Mouse (Mus musculus) liver, adult 2 months (tissue): Measurements from ENCODE around the gene Tnfaip8l1. TPM values are rescaled to one million over a fixed set of nuclear protein-coding genes. Genes with fewer than 3 reads are reported as not detected.

Experiments
- DNase-seq: peaks from one replicate; pipeline ENCODE4 v3.0.0-alpha.2; 2011; ENCODE audit warnings: low read depth, low spot score; ENCODE audit errors: extremely low read depth
- H3K27ac ChIP-seq: fragments of 200-500 bp; replicated peaks from 2 replicates; pipeline ENCODE4 v1.5.1; 2012; ENCODE audit warnings: low read depth, mild to moderate bottlenecking, control low read depth, inconsistent platforms, low read length; ENCODE audit not compliant: insufficient read depth
- H3K27me3 ChIP-seq: fragments of 200-500 bp; 2 replicates; pipeline ENCODE4 v1.6.1; 2012; ENCODE audit warnings: mild to moderate bottlenecking, moderate library complexity, low read length, inconsistent platforms; ENCODE audit not compliant: control insufficient read depth, insufficient read depth
- H3K36me3 ChIP-seq: fragments of 200-500 bp; 2 replicates; pipeline ENCODE4 v1.6.1; 2012; ENCODE audit warnings: low read length, inconsistent platforms; ENCODE audit not compliant: control insufficient read depth, insufficient read depth
- H3K4me1 ChIP-seq: fragments of 200-500 bp; 2 replicates; pipeline ENCODE4 v1.6.1; 2011; ENCODE audit warnings: low read length; ENCODE audit not compliant: control insufficient read depth, insufficient read depth
- H3K4me3 ChIP-seq: fragments of 200-500 bp; 2 replicates; pipeline ENCODE4 v1.5.1; 2011; ENCODE audit warnings: low read depth, mild to moderate bottlenecking, control low read depth, low read length, moderate library complexity; ENCODE audit not compliant: insufficient read depth
- H3K79me2 ChIP-seq: fragments of 200-500 bp; 2 replicates; pipeline ENCODE4 v1.6.1; 2012; ENCODE audit warnings: inconsistent platforms, mild to moderate bottlenecking, low read length, moderate library complexity; ENCODE audit not compliant: control insufficient read depth, insufficient read depth
- H3K9ac ChIP-seq: fragments of 200-500 bp; 2 replicates; pipeline ENCODE4 v1.6.1; 2012; ENCODE audit warnings: low read depth, mild to moderate bottlenecking, control low read depth, inconsistent platforms, low read length
- CTCF ChIP-seq: fragments of 200-500 bp; IDR thresholded peaks from 2 replicates; pipeline ENCODE4 v1.5.1; 2011; ENCODE audit warnings: low read depth, low read length, control low read depth
- POLR2A ChIP-seq: fragments of 200-500 bp; IDR thresholded peaks from 2 replicates; pipeline ENCODE4 v1.6.1; 2011; ENCODE audit warnings: low read length, control low read depth; ENCODE audit not compliant: insufficient read depth; ENCODE audit errors: extremely low read depth
- WGBS: fragments of 180-500 bp; shearing (Covaris S2); methylation state at CpG from one replicate; pipeline ENCODE4 v1.1.7; 2018; 5-methylcytosine and 5-hydroxymethylcytosine counted together
- polyA plus RNA-seq: library from polyadenylated mRNA; depleted of rRNA; stranded (reverse); fragments of >200 nt; gene quantifications from 2 replicates; pipeline ENCODE4 v1.2.3, GENCODE M21; 2012
- total RNA-seq: library from RNA; depleted of rRNA; stranded (reverse); fragments of >200 nt; gene quantifications from 2 replicates; pipeline ENCODE4 v1.2.3, GENCODE M21; 2014

Gene Tnfaip8l1
- total and polyA plus RNA-seq, 2 experiments = 20.9 to 21.8 TPM

DNA sequence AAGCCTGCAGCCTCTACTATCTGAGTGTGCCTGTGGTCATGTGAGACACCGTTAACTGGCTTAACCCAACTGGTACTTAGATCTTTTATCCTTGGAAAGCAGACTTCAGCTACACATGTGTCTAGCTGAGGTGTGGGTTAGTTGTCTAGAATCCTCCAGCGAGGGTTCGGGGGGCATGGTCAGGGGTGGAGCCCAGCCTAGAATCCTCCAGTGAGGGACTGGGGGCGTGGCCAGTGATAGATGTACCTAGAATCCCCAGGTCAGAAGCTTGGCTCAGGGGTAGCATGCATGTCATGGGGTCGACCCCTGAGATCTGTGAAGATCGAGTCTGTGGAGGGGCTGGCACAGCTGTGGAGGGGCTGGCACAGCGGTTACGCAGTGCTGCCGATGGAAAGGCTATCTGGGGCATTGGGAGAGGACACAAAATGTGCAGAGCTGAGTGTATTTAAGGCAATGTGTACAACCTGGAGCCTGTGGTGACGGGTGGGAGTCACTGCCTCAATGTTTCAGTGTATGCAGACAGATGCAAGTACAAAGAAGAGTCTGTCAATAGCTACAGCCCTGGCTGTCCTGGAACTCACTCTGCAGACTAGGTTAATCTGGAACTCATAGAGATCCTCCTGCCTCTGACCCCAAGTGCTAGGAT is 11.2 kb downstream of the Tnfaip8l1 start:
- no peak for DNase-seq
- Histone ChIP-seq H3K27me3 (no peaks in the 10 kb centered on the region), H3K79me2 (peaks cover 3% of the 10 kb centered on the region; the same call in 1 of the 2 replicates), H3K9ac (no peak overlapping the region), H3K27ac (no peak overlapping the region), H3K4me1 (peaks cover 27% of the 10 kb centered on the region), H3K4me3 (no peak overlapping the region), H3K36me3 (peaks cover 8% of the 10 kb centered on the region; the same call in 1 of the 2 replicates)
- 73% methylated on average over 10 of the region's 10 CpGs for WGBS
- TF ChIP-seq CTCF (no peak), POLR2A (no peak)

DNA sequence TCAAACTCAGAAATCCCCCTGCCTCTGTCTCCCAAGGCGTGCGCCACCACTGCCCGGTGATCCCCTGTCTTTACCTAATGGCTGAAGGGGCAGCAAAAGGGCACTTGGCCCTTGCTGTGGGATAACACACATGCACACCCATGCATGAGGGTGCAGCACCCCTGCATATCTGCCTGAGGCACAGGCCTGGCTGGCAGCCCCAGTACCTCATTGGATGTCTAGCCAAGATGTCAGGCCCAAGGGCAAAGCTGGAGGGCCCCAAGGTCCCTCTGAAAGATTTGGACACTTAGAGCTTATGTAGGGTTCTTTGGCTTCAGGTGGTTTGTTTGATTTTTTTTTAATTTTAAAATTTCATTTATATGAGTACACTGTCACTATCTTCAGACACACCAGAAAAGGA is 13.1 kb downstream of the Tnfaip8l1 start:
- no peak for DNase-seq
- Histone ChIP-seq H3K9ac (no peak overlapping the region), H3K4me1 (peaks cover 17% of the 10 kb centered on the region), H3K4me3 (no peak overlapping the region), H3K36me3 (peaks cover 8% of the 10 kb centered on the region; the same call in 1 of the 2 replicates), H3K27ac (no peak overlapping the region), H3K79me2 (0 out of 2 replicates have a peak, but pooled peaks cover 3% of the 10 kb centered on the region), H3K27me3 (no peaks in the 10 kb centered on the region)
- TF ChIP-seq POLR2A = no peak
- TF ChIP-seq CTCF = no peak
- 97% methylated on average over 3 of the region's 3 CpGs for WGBS

DNA sequence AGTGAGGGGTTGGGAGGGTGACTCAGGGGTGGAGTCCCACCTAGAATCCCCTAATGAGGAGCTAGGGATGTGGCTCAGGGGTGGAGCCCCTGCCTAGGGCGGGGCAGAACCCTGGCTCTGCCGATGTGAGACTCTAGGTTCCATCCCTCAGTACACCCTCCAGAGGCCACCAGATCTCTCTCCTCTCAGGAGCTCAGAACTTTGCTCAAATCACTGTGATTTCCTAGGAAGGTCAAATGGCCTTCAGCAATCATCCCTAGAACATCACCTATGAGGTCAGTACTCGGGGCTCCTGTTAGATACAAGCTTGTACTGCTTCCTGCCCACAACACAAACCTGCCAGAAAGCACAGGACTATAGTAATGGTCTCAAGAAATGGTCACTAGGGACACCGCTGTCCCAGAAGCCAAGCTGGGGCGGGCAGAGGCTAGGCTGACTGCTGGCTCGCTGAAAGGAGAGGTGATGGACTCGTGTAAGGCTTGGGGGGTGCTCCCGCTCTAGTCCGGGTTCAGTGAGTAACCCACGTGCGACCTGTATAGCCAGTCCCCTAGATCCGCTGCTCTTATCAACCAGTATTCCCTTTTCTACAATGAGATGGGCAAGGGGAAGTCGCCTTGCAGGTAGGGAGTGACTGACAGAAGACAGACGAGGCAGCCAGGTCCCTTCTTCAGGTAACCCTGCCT is 20.8 kb downstream of the Tnfaip8l1 start:
- WGBS = 2% methylated on average over 14 of the region's 14 CpGs
- Histone ChIP-seq H3K9ac (peak overlapping the region; percentile 94), H3K27me3 (no peaks in the 10 kb centered on the region), H3K4me3 (peak overlapping the region; percentile 93), H3K27ac (peak overlapping the region; percentile 81), H3K36me3 (peaks cover 2% of the 10 kb centered on the region; the same call in 1 of the 2 replicates), H3K4me1 (peaks cover 22% of the 10 kb centered on the region), H3K79me2 (peaks cover 14% of the 10 kb centered on the region)
- TF ChIP-seq POLR2A (no peak), CTCF (no peak)
- no peak for DNase-seq

DNA sequence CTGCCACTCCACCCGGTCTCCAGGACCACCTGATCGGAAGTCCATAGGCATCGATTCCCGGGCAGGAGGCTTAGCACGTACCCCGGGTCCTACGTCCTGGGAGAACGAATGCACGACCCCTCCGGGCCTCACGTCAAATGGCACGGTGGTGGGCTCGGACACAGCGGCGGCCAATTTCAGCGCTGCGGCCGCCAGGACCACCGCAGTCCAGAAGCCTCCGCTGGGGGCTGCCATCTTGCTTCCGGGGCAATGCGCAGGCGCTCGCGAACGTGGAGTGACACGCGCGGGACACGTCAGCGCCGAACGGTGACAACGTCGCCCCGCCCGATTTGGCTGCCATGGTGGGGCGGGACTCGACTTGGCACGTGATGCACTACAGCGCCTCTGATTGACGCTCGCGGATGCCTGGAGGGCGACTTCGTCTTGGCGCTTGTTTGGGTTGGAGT is 21.4 kb downstream of the Tnfaip8l1 start, which contains the start of gene Mydgf:
Mydgf (minus strand) TSS at position 263 of the 446 bp plus-strand sequence.
- no peak for TF ChIP-seq CTCF
- peak; percentile 53; the same call in 1 of the 2 replicates for TF ChIP-seq POLR2A
- peak within 1 kb of the TSS; percentile 94 for H3K9ac ChIP-seq
- peaks cover 22% of the 10 kb centered on the region for H3K4me1 ChIP-seq
- peaks cover 14% of the 10 kb centered on the region for H3K79me2 ChIP-seq
- peak within 1 kb of the TSS; percentile 93 for H3K4me3 ChIP-seq
- H3K36me3 ChIP-seq = peaks cover 2% of the 10 kb centered on the region
- WGBS = under 1% methylated on average over 47 of the region's 47 CpGs
- peak within 1 kb of the TSS; percentile 81 for H3K27ac ChIP-seq
- no peaks in the 10 kb centered on the region for H3K27me3 ChIP-seq
- peak; percentile 74 for DNase-seq

DNA sequence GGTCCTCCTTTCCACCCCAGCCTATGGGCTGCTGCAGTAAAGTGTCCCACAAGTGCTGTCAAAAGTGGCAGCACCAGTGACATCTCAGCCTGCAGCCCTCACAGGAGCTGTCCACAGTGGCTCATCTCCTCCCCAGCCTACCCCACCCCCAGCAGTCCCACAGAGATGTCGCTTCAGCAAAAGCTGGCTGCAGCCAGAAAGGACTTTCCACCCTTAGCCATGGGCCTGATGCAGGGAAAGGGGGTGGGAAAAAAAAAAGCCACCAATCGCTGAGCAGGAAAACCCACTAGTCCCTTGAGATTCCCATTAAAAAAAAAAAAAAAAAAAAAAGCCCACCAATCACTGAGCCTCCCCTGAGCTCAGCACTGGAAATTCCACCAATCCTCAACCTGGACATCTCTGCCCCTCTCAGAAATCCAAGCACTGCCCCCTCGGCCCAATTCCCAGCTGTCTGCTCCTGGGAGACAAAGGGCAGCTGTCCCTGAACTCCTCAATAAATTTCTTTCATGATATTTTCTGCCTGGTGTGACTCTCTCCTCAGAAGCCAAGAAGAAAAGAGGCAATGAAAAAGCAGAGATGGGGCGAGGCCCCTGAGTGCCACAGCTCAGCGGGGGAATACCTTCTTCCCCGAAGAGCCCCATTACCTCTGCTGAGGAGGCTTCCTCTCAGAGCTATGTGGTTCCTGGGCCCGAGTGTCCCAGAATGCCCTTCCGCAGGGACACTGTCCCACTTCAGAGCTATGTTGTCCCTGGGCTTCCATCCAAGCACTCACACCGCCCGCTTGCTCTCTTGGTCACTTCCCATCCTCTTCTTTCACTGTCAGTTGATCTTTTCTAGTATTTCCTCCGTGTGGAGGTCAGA is 23.2 kb downstream of the Tnfaip8l1 start:
- 14% methylated on average over 11 of the region's 11 CpGs for WGBS
- H3K27me3 ChIP-seq = no peaks in the 10 kb centered on the region
- no peak overlapping the region for H3K4me3 ChIP-seq
- peak overlapping the region; percentile 69 for H3K27ac ChIP-seq
- peaks cover 14% of the 10 kb centered on the region for H3K79me2 ChIP-seq
- H3K4me1 ChIP-seq = peaks cover 20% of the 10 kb centered on the region
- DNase-seq = peak; percentile 83
- no peak for TF ChIP-seq POLR2A
- no peak for TF ChIP-seq CTCF
- peaks cover 2% of the 10 kb centered on the region for H3K36me3 ChIP-seq
- peak overlapping the region; percentile 2; the same call in 1 of the 2 replicates for H3K9ac ChIP-seq
